Mouse (Mus musculus) liver, embryonic 15.5 days (tissue): ENCODE results near the gene Tnfrsf21. TPM values are rescaled to one million over a fixed set of nuclear protein-coding genes. Genes with fewer than 3 reads are reported as not detected.

Experiments used
- ATAC-seq: fragments of 200-750 bp; cut with Nextera tagmentation; 2 replicates; pipeline ENCODE4 v1.8.0; 2017; ENCODE audit warnings: moderate number of reproducible peaks, mild to moderate bottlenecking, moderate library complexity; ENCODE audit not compliant: insufficient read depth
- H3K27ac ChIP-seq: fragments of 300-500 bp; sonication (generic); replicated peaks from 2 replicates; pipeline ENCODE4 v1.5.1; 2015; ENCODE audit warnings: mild to moderate bottlenecking, inconsistent platforms
- H3K27me3 ChIP-seq: fragments of 300-500 bp; sonication (generic); 2 replicates; pipeline ENCODE4 v1.6.1; 2015; ENCODE audit warnings: mild to moderate bottlenecking, inconsistent platforms
- H3K36me3 ChIP-seq: fragments of 300-500 bp; sonication (generic); replicated peaks from 2 replicates; pipeline ENCODE4 v1.6.1; 2015; ENCODE audit warnings: moderate library complexity, mild to moderate bottlenecking, inconsistent platforms
- H3K4me1 ChIP-seq: fragments of 300-500 bp; sonication (generic); replicated peaks from 2 replicates; pipeline ENCODE4 v1.6.1; 2015; ENCODE audit warnings: inconsistent platforms
- H3K4me2 ChIP-seq: fragments of 300-500 bp; sonication (generic); 2 replicates; pipeline ENCODE4 v1.6.1; 2015; ENCODE audit warnings: moderate library complexity, mild to moderate bottlenecking, inconsistent platforms
- H3K4me3 ChIP-seq: fragments of 300-500 bp; sonication (generic); replicated peaks from 2 replicates; pipeline ENCODE4 v1.5.1; 2015; ENCODE audit warnings: mild to moderate bottlenecking, inconsistent platforms
- H3K9ac ChIP-seq: fragments of 300-500 bp; sonication (generic); 2 replicates; pipeline ENCODE4 v1.6.1; 2015; ENCODE audit warnings: moderate library complexity, mild to moderate bottlenecking, inconsistent platforms
- H3K9me3 ChIP-seq: fragments of 300-500 bp; sonication (generic); replicated peaks from 2 replicates; pipeline ENCODE4 v1.6.1; 2016; ENCODE audit warnings: inconsistent platforms
- WGBS: fragments of 180-500 bp; shearing (Covaris S2); methylation state at CpG from one replicate; pipeline ENCODE4 v1.1.7; 2015; ENCODE audit warnings: mixed read lengths; ENCODE audit not compliant: insufficient replicate concordance; 5-methylcytosine and 5-hydroxymethylcytosine counted together
- polyA plus RNA-seq: library from polyadenylated mRNA; unstranded; fragments of >200 nt; fragmentation: Nextera tagmentation; extraction: Ambion mirVana; gene quantifications from 2 replicates; pipeline ENCODE4 v1.2.1, GENCODE M21; 2015

The Tnfrsf21 gene
- polyA plus RNA-seq, 1 experiment from 2014 or later: 24.1 TPM

- Histone ChIP-seq H3K9ac (peak overlapping the region; percentile 55), H3K9me3 (no peaks in the 10 kb centered on the region), H3K36me3 (no peaks in the 10 kb centered on the region; the same call in 1 of the 2 replicates), H3K4me1 (peaks cover 67% of the 10 kb centered on the region), H3K27me3 (no peaks in the 10 kb centered on the region), H3K4me3 (peak overlapping the region; percentile 30), H3K4me2 (peak overlapping the region; percentile 63), H3K27ac (peak overlapping the region; percentile 79)
- WGBS: 37% methylated on average over 4 of the region's 4 CpGs
- ATAC-seq: peak; percentile 61
These were observed 61.2 kb downstream of the Tnfrsf21 start for GRCm38 (mm10) chr17:43077540-43077939.

- Histone ChIP-seq H3K4me1 (peaks cover 37% of the 10 kb centered on the region), H3K9me3 (no peaks in the 10 kb centered on the region), H3K4me3 (no peak overlapping the region), H3K27me3 (no peaks in the 10 kb centered on the region), H3K9ac (no peak overlapping the region), H3K27ac (no peak overlapping the region), H3K36me3 (peaks cover 23% of the 10 kb centered on the region), H3K4me2 (no peak overlapping the region)
- 86% methylated on average over 5 of the region's 5 CpGs for WGBS
- ATAC-seq: no peak
These were observed 64.9 kb downstream of the Tnfrsf21 start for GRCm38 (mm10) chr17:43081225-43081624.

DNA sequence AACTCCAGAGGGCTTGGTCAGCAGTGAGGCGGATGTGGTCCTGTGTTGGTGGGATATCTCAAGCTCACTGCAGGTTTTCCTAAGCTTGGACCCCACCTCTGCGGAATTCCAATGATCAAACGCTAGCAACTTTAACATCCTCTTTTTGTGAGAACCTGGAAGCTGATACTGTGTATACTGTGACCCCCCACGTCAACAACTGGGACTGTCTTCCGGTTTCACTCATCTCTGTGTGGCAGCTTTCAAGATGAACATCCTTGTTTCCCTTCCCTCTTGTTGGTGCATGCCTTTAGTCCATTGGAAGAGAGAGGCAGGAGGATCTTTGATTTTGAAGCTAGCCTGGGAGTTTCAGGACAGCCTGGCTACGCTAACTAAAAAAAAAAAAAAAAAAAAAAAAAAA lies 73.1 kb downstream of the Tnfrsf21 start:
- Histone ChIP-seq H3K4me1 (peaks cover 33% of the 10 kb centered on the region), H3K4me3 (no peak overlapping the region), H3K27ac (no peak overlapping the region), H3K36me3 (peaks cover 56% of the 10 kb centered on the region), H3K9me3 (no peaks in the 10 kb centered on the region), H3K27me3 (no peaks in the 10 kb centered on the region), H3K4me2 (no peak overlapping the region), H3K9ac (no peak overlapping the region)
- ATAC-seq: no peak
- 86% methylated on average over 6 of the region's 6 CpGs for WGBS

DNA sequence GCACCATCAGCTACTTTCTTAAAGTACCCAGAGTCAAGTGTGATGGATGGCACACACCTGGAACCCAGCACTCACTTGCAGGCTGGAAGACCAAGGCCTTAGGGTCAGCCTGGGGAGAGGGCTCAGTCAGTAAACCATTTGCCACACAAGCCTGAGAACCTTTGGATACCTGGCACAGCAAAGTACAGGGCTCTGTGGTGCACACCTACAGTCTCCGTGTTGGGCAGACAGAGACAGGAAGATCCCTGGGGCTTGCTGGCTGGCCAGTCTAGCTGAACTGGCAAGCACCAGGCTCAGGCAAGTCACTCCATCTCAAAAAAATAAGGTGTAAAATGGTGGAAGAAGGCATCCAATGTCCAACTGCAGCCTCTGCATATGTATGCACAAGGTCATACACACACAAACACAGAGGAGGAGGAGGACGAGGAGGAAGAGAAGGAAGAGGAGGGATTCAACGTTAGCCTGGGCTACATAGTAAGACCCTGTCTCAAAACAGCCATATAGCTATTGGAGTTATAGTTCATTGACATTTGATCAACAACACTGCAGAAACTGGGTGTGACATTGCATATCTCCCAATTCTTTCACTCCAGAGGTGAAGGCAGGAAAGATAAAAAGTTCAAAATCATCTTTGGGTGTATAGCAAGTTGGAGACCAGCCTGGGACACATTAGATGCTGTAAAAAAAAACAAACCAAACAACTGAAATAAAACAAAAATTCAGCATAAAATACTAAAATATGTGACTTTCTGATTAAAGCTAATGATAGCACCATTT lies 74.8 kb downstream of the Tnfrsf21 start:
- no peaks in the 10 kb centered on the region for H3K27me3 ChIP-seq
- peak overlapping the region; percentile 33; the same call in 1 of the 2 replicates for H3K9ac ChIP-seq
- H3K9me3 ChIP-seq: no peaks in the 10 kb centered on the region
- WGBS: 58% methylated on average over 3 of the region's 3 CpGs
- no peak overlapping the region for H3K4me3 ChIP-seq
- H3K36me3 ChIP-seq: peaks cover 41% of the 10 kb centered on the region
- H3K27ac ChIP-seq: peak overlapping the region; percentile 86
- peak; percentile 79 for ATAC-seq
- H3K4me1 ChIP-seq: peaks cover 35% of the 10 kb centered on the region
- peak overlapping the region; percentile 48 for H3K4me2 ChIP-seq

GRCm38 (mm10) chr17:43092280-43092995 lies 76.1 kb downstream of the Tnfrsf21 start:
- H3K4me1 ChIP-seq: peaks cover 40% of the 10 kb centered on the region
- 50% methylated on average over 8 of the region's 8 CpGs for WGBS
- peak overlapping the region; percentile 86 for H3K27ac ChIP-seq

DNA sequence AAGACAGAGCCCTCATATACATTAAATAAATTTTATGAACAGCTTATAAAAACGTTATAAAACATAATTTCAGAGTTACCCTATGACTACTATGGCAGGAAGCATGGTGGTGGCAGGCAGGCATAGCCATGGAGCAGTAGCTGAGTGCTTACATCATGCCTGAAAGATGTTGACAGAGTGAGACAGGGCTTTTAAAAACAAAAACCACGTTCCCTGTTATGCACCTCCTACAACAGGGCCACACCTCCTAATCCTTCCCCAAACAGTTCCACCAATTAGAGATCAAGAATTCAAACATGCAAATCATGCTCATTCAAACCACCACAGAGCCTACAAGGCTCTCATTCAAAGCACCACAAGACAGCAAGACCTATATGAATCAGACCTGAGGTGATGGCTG lies 77.9 kb downstream of the Tnfrsf21 start:
- H3K4me1 ChIP-seq: peaks cover 40% of the 10 kb centered on the region
- H3K27ac ChIP-seq: 0 out of 2 replicates have a peak overlapping the region, but pooled peaks have one; percentile 0
- ATAC-seq: peak; percentile 64
- 33% methylated on average over 2 of the region's 2 CpGs for WGBS
- H3K36me3 ChIP-seq: peaks cover 15% of the 10 kb centered on the region
- H3K4me3 ChIP-seq: no peak overlapping the region
- no peak overlapping the region for H3K9ac ChIP-seq
- H3K4me2 ChIP-seq: no peak overlapping the region
- H3K9me3 ChIP-seq: no peaks in the 10 kb centered on the region
- no peaks in the 10 kb centered on the region for H3K27me3 ChIP-seq

More at GRCm38 (mm10) chr17:43092280-43092995, 76.1 kb downstream of the Tnfrsf21 start:
- peaks cover 31% of the 10 kb centered on the region for H3K36me3 ChIP-seq
- no peak overlapping the region for H3K4me2 ChIP-seq
- H3K9me3 ChIP-seq: no peaks in the 10 kb centered on the region
- ATAC-seq: no peak
- H3K27me3 ChIP-seq: no peaks in the 10 kb centered on the region
- no peak overlapping the region for H3K9ac ChIP-seq
- no peak overlapping the region for H3K4me3 ChIP-seq

DNA sequence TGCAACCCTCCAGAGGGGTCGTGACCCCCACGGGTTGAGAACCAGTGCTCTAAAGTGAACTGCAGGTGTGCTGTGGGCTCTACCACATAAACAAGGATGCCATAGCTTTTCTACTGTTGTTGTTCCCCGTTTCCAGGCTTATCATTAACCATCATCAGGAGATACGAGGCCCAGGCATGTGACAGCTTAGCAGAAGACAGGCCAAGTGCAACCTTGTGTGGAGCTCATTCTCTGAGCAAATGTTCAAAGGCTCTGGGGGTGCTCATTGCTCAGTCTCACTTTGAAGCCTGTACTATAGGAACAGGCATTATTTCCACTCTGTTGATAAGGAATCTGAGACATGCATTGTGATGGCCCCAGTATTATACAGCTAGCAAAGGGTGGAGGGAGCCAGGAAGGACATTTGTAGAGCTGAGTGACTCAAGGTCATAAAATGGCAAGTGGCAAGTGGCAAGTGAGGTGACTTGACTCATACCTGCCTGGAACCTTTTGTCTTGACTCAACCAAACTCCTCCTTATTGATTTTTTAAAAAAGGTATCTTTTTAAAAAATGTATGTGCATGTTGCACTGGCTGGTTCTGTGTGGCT lies 80.8 kb downstream of the Tnfrsf21 start:
- no peak overlapping the region for H3K27ac ChIP-seq
- H3K9me3 ChIP-seq: no peaks in the 10 kb centered on the region
- H3K9ac ChIP-seq: no peak overlapping the region
- no peak for ATAC-seq
- H3K36me3 ChIP-seq: no peaks in the 10 kb centered on the region
- no peak overlapping the region for H3K4me2 ChIP-seq
- WGBS: 39% methylated on average over 4 of the region's 4 CpGs
- H3K4me3 ChIP-seq: no peak overlapping the region
- H3K27me3 ChIP-seq: no peaks in the 10 kb centered on the region
- peaks cover 19% of the 10 kb centered on the region for H3K4me1 ChIP-seq

DNA sequence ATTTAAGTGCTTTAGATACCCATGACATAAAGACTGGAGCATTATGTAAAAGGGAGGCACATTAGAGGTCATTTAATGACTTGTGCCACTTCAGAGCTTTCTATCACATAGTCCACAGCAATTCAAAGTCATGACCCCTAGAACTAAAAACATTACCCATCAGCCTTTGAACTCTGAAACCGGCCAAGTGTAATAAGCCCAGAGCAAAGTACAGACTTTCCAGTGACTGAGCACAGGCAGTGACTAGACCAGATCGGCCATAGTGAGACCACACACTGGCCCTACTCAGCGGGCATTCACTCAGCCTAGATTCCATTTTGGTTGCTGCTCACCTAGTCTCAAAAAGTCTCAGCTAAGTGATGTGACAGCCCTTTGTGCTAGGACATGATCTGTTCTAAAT lies 89.8 kb downstream of the Tnfrsf21 start:
- H3K27me3 ChIP-seq: no peaks in the 10 kb centered on the region; the same call in 1 of the 2 replicates
- H3K4me2 ChIP-seq: no peak overlapping the region
- H3K9me3 ChIP-seq: no peaks in the 10 kb centered on the region
- WGBS: 60% methylated on average over 3 of the region's 3 CpGs
- no peak overlapping the region for H3K27ac ChIP-seq
- H3K4me1 ChIP-seq: 0 out of 2 replicates have a peak, but pooled peaks cover 5% of the 10 kb centered on the region
- no peak overlapping the region for H3K9ac ChIP-seq
- no peaks in the 10 kb centered on the region for H3K36me3 ChIP-seq
- ATAC-seq: peak; percentile 69
- no peak overlapping the region for H3K4me3 ChIP-seq

- H3K9me3 ChIP-seq: no peaks in the 10 kb centered on the region
- ATAC-seq: 0 out of 2 replicates have a peak, but pooled peaks have one; percentile 20
- H3K36me3 ChIP-seq: no peaks in the 10 kb centered on the region
- H3K4me3 ChIP-seq: no peak overlapping the region
- H3K9ac ChIP-seq: no peak overlapping the region
- 0 out of 2 replicates have a peak, but pooled peaks cover 5% of the 10 kb centered on the region for H3K4me1 ChIP-seq
- H3K4me2 ChIP-seq: no peak overlapping the region
- H3K27ac ChIP-seq: no peak overlapping the region
- 67% methylated on average over 5 of the region's 5 CpGs for WGBS
- H3K27me3 ChIP-seq: no peaks in the 10 kb centered on the region; the same call in 1 of the 2 replicates
These were observed 91.0 kb downstream of the Tnfrsf21 start for GRCm38 (mm10) chr17:43107338-43107737.

DNA sequence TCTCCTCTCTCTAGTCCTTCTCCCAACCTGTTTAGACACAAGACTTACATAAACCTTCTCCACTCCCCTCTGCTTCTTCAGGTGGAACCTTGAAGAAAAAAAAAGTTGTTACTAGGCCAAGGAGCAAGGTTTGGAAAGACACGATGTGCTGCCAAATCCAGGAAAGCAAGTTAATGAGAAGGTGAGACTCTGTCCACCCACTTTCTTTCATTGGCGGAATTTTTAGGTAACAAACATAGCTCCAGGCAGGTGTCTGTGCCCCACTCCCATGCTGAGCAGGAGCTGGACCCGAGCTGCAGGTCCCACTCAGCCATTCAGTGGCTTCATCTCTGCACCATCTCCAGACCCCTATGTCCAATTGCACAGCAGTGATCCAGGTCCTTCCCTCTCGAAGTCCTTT lies 93.1 kb downstream of the Tnfrsf21 start:
- H3K36me3 ChIP-seq: no peaks in the 10 kb centered on the region
- H3K4me3 ChIP-seq: no peak overlapping the region
- H3K9me3 ChIP-seq: no peaks in the 10 kb centered on the region
- no peaks in the 10 kb centered on the region; the same call in 1 of the 2 replicates for H3K27me3 ChIP-seq
- H3K27ac ChIP-seq: no peak overlapping the region
- no peak for ATAC-seq
- WGBS: 53% methylated on average over 4 of the region's 4 CpGs
- no peak overlapping the region for H3K4me2 ChIP-seq
- H3K9ac ChIP-seq: no peak overlapping the region
- H3K4me1 ChIP-seq: peaks cover 10% of the 10 kb centered on the region; the same call in 1 of the 2 replicates
